In the genomic region with DNA sequence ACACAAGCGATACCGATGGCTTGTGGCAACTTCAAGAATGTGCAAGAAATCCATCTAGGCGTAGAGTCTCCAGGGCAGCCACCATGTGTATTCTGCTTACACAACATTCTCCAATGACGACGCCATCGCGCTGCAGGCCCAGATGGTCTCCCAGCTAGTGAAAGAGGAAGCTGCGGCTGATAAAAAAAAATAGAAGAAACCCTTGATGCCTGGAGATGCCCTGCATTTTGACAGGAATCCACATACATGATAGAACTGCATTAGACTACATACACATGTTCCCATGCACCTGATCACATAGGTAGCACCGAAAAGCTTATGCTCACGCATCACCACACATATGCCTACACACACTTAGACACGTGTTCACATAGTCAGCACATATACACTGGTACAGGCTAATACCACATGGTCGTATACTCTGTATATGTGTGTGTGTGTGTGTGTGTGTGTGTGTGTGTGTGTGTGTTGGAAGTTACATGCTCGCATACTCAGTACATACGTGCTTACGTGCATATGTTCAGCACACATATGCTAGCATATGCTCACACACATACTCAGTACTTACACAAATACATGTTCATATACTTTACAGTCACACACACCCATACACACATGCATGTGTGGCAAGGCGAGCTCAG, we compare ENCODE assay signal across 12 mouse cellular contexts. TPM values are rescaled to one million over a fixed set of nuclear protein-coding genes. Genes with fewer than 3 reads are reported as not detected.
A peak's percentile ranks its signal among the peaks of the same experiment; 100 is the strongest.
DNase-seq lines count a peak whose midpoint lies in the region; ATAC-seq lines count a peak whose summit lies in the region.
"Had no signal": no experiment of that assay in that cellular context is flagged by ENCODE, and none has a peak within 500 bp of the region (broad histone marks: within the 10 kb centered on the region; RNA-seq: fewer than 3 reads in every experiment).

No protein-coding gene starts in this region.

- DNase-seq in heart, adult 11 months, result peak; percentile 96
- peak; percentile 67 for DNase-seq in CD4-positive helper T cell, adult 2 months (ENCODE audit: low read depth, low spot score)
- peak; percentile 74 to 78 for DNase-seq in cerebellum, postnatal 10 days
- no peak for DNase-seq in adrenal gland, postnatal 25 days
- DNase-seq in embryo, embryonic 11 days, result no peak
- DNase-seq: adrenal gland, adult 2 months; right cerebral cortex, postnatal 4 days had no signal

- 87% methylated on average over 16 of the region's 16 CpGs for WGBS in heart, embryonic 11.5 days (ENCODE audit: insufficient replicate concordance)
- 86% methylated on average over 16 of the region's 16 CpGs for WGBS in forebrain, embryonic 15.5 days

- peaks cover 3% of the 10 kb centered on the region; the same call in 1 of the 2 replicates for H3K9me3 ChIP-seq in heart, embryonic 11.5 days (replicated peaks; ENCODE audit: control insufficient read depth, low read length)
- H3K9me3 ChIP-seq in forebrain, embryonic 15.5 days, result no peaks in the 10 kb centered on the region

- H3K4me1 ChIP-seq in heart, embryonic 11.5 days (ENCODE audit: control insufficient read depth, insufficient read depth, low read length), result peaks cover 9% of the 10 kb centered on the region; the same call in 1 of the 2 replicates
- no peaks in the 10 kb centered on the region for H3K4me1 ChIP-seq in forebrain, embryonic 15.5 days

- no peak; the same call in 1 of the 2 replicates for ATAC-seq in heart, embryonic 11.5 days (replicated peaks; ENCODE audit: insufficient number of reproducible peaks, low FRiP score, low TSS enrichment)
- ATAC-seq in monocyte, adult 5-6 weeks (replicated peaks; ENCODE audit: insufficient number of reproducible peaks, low FRiP score, low TSS enrichment, poor library complexity, severe bottlenecking), result peak; percentile 84
- no peak for ATAC-seq in forebrain, embryonic 15.5 days (replicated peaks)
- ATAC-seq: midbrain, embryonic 16.5 days had no signal

- no peak overlapping the region for H3K4me2 ChIP-seq in heart, embryonic 11.5 days
- H3K4me2 ChIP-seq in forebrain, embryonic 15.5 days (replicated peaks), result no peak overlapping the region

- no peak overlapping the region for H3K9ac ChIP-seq in heart, embryonic 11.5 days (ENCODE audit: low read depth, low read length)
- no peak overlapping the region for H3K9ac ChIP-seq in forebrain, embryonic 15.5 days (replicated peaks)

- H3K27ac ChIP-seq in heart, embryonic 11.5 days (ENCODE audit: low read depth, low read length), result no peak overlapping the region
- H3K27ac ChIP-seq in forebrain, embryonic 15.5 days (replicated peaks), result no peak overlapping the region

- H3K4me3 ChIP-seq in heart, embryonic 11.5 days (ENCODE audit: low read depth, low read length), result no peak overlapping the region
- no peak overlapping the region for H3K4me3 ChIP-seq in forebrain, embryonic 15.5 days

- no peaks in the 10 kb centered on the region for H3K36me3 ChIP-seq in heart, embryonic 11.5 days (ENCODE audit: control insufficient read depth, insufficient read depth, low read length)
- no peaks in the 10 kb centered on the region for H3K36me3 ChIP-seq in forebrain, embryonic 15.5 days

- no peaks in the 10 kb centered on the region for H3K27me3 ChIP-seq in heart, embryonic 11.5 days (ENCODE audit: control insufficient read depth, insufficient read depth, low read length)
- no peaks in the 10 kb centered on the region for H3K27me3 ChIP-seq in forebrain, embryonic 15.5 days

RNA-seq across cellular contexts. Expression of a gene that starts 8.4 kb away (rescaled TPM):
- polyA plus RNA-seq in heart, embryonic 11.5 days (2014; fragmentation: Nextera tagmentation; extraction: Ambion mirVana), result 26.3 and 36.3 TPM in 2 replicates
- total RNA-seq in monocyte, adult 5-6 weeks (2017), result 276 to 375 TPM (median 323 TPM) in 3 replicates
- 39.2 and 63.9 TPM in 2 replicates for total RNA-seq in adrenal gland, postnatal 25 days (2021)
- polyA plus RNA-seq in forebrain, embryonic 15.5 days (2015; fragmentation: Nextera tagmentation; extraction: Ambion mirVana), result 22.1 and 23.4 TPM in 2 replicates

RNA-seq across cellular contexts. Expression of a gene that starts 19.9 kb away (rescaled TPM):
- not detected in 2 replicates for polyA plus RNA-seq in heart, embryonic 11.5 days (2014; fragmentation: Nextera tagmentation; extraction: Ambion mirVana)
- total RNA-seq in monocyte, adult 5-6 weeks (2017), result 2.5 TPM in 1 of 3 replicates, not detected in the others
- not detected in 2 replicates for total RNA-seq in adrenal gland, postnatal 25 days (2021)
- 0.75 and 1.2 TPM in 2 replicates for polyA plus RNA-seq in forebrain, embryonic 15.5 days (2015; fragmentation: Nextera tagmentation; extraction: Ambion mirVana)
- total RNA-seq: adrenal gland, adult 2 months had no signal
- polyA plus RNA-seq: heart, embryonic 14.5 days had no signal

Comparison
In these comparisons a context has a peak if more than half of its experiments do, and no peak if none do; other contexts are left out.
1. DNase-seq: peak in heart, adult 11 months (single experiment), CD4-positive helper T cell, adult 2 months (single experiment) and cerebellum, postnatal 10 days (2 of 2); none in adrenal gland, postnatal 25 days (single experiment) and embryo, embryonic 11 days (single experiment).